Mouse (Mus musculus) yolk sac, embryonic 10.5 days (tissue): ENCODE data around the gene Zbtb7b.

ENCODE experiments used
- DNase-seq: peaks from one replicate; pipeline ENCODE4 v3.0.0-alpha.2; 2017; ENCODE audit warnings: low spot score

Gene Zbtb7b

GRCm38 (mm10) chr3:89365486-89366414 is 28.8 kb downstream of the Zbtb7b start:
- DNase-seq: peak; percentile 58

GRCm38 (mm10) chr3:89365153-89365485 is 29.5 kb downstream of the Zbtb7b start, which contains the start of gene Dcst1:
Dcst1 (minus strand) TSS chr3:89365253.
- no peak for DNase-seq

- no peak for DNase-seq
Measured at GRCm38 (mm10) chr3:89364631-89365030, 29.9 kb downstream of the Zbtb7b start.

GRCm38 (mm10) chr3:89361675-89362074 is 32.9 kb downstream of the Zbtb7b start, which contains the start of gene Dcst2:
Dcst2 (plus strand) TSS chr3:89361975.
- no peak for DNase-seq

- DNase-seq: no peak
Measured at GRCm38 (mm10) chr3:89360237-89360636, 34.3 kb downstream of the Zbtb7b start.

GRCm38 (mm10) chr3:89359630-89360029 is 34.9 kb downstream of the Zbtb7b start:
- no peak for DNase-seq

- DNase-seq: no peak
Measured at GRCm38 (mm10) chr3:89356029-89356428, 38.5 kb downstream of the Zbtb7b start.

- DNase-seq: no peak
Measured at GRCm38 (mm10) chr3:89355512-89355902, 39.1 kb downstream of the Zbtb7b start.

GRCm38 (mm10) chr3:89354816-89355511 is 39.6 kb downstream of the Zbtb7b start:
- DNase-seq: peak; percentile 73

GRCm38 (mm10) chr3:89351271-89351670 is 43.3 kb downstream of the Zbtb7b start:
- DNase-seq: no peak

- DNase-seq: peak; percentile 88
Measured at GRCm38 (mm10) chr3:89349869-89350501, 44.6 kb downstream of the Zbtb7b start, which contains the start of gene Adam15. Adam15 (minus strand) TSS chr3:89349996.

GRCm38 (mm10) chr3:89348911-89349868 is 45.4 kb downstream of the Zbtb7b start:
- no peak for DNase-seq

GRCm38 (mm10) chr3:89347916-89348315 is 46.7 kb downstream of the Zbtb7b start:
- DNase-seq: no peak

- DNase-seq: no peak
Measured at GRCm38 (mm10) chr3:89346815-89347540, 47.6 kb downstream of the Zbtb7b start.

GRCm38 (mm10) chr3:89343279-89343678 is 51.3 kb downstream of the Zbtb7b start:
- no peak for DNase-seq

GRCm38 (mm10) chr3:89341794-89342193 is 52.8 kb downstream of the Zbtb7b start:
- DNase-seq: no peak

- peak; percentile 67 for DNase-seq
Measured at GRCm38 (mm10) chr3:89340465-89340864, 54.1 kb downstream of the Zbtb7b start.

GRCm38 (mm10) chr3:89339416-89339815 is 55.2 kb downstream of the Zbtb7b start:
- no peak for DNase-seq

- peak; percentile 85 for DNase-seq
Measured at GRCm38 (mm10) chr3:89337721-89338578, 56.6 kb downstream of the Zbtb7b start, which contains the start of gene Efna4. Efna4 (minus strand) TSS chr3:89338028.
